Mouse (Mus musculus) spleen, postnatal 4 days (tissue): Measurements from ENCODE around the gene Rtn4ip1.

Source experiments
- DNase-seq, 2 experiments: peaks; one replicate each; pipeline ENCODE4 v3.0.0; 2022; ENCODE audit warnings: low spot score in 2 of 2

Gene Rtn4ip1

DNA sequence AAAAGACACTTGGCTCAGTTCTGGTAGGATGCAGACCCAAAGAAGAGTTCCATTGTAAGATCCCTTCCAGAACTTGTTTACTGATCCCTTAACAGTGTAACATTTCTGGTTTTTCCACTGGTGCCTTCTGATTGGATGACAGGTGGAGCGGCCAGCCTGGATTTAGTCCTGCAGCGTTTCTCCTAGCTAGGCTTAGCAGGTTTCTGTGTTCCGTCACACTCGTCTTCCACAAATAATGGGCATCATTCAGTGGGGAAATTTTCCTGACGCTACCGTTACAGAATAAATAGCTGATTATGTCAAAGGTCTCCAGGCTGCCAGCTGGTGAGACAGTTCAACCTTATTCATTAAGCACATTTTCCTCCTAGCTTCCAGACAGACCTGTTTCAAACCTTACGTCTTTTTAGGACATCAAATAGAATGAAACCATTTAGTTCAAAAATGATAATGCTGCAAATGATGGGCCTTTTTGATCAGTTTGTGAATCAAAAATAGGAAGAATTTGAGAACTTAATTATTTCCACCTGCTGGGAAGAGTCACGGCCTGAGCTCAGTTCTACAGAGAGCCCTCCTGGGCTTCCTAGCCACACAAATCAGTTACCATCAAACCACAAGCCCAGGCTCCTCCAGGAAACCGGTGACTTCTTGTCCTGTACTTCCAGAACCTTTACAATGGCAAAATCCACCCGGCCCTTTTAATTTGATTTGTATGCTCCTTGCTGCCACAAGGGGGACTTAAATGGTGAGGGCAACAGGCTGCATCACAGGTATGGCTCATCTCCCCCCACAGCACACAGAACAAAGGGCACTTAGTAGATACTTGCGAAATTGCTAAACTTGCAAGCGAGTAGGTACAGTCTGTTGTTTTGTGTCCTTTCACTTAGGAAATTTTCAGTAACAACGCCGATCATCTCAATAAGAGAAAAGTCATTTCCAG lies 100.7 kb downstream of the Rtn4ip1 start:
- no peak for DNase-seq

DNA sequence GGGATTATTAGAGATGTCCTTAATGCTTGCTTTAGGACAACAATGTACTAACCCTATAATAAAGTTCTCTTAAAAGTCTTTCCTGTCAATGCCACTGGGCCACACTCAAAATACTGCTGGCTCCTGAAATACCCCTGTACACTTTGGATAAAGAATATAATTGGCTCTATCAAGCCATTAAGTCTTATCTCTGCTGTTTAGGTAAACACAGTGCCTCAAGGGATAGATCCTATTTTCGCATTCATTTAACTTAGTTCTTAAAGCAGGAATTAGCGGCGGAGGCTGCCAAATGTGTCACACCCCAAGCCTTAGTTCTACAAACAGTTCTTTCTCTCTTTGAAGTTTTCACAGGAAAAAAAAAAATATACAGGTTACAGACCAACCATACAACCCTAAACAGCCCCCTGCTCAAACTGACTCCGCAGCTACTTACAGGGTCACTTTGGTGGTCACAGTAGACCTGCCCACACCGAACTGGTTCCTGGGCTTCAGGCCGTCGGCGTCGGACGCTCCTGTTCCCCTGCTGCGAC lies 101.5 kb downstream of the Rtn4ip1 start:
- no peak for DNase-seq

DNA sequence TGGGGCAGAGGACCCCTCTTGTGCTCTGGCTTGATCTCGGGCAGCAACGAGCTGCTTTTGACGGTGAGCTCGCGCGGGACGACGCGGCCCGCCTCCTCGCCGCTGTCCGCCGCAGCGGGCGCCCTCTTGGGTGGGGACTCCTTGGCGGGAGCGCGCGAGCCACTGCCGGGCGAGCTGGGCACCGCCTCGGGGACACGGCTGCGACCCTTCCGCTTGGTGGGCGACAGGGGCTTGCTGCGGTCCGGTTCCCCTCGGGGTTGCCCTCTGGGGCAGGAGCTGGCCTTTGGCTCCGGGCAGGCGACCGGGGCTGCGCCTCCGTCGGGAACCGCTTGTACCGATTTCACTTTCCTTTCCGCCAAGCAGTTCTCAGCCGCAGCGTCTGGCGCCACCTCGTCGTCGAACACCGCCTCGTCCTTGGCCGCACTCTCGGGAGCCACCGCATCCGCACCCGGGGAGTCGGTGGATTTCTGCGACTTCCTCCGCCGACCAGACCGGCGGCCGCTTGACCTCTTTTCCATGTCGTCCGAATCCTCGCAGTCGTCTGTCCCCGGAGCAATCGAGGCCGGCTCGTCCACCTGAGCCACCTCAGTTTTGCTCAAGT lies 102.0 kb downstream of the Rtn4ip1 start:
- DNase-seq = peak; percentile 67 to 86

DNA sequence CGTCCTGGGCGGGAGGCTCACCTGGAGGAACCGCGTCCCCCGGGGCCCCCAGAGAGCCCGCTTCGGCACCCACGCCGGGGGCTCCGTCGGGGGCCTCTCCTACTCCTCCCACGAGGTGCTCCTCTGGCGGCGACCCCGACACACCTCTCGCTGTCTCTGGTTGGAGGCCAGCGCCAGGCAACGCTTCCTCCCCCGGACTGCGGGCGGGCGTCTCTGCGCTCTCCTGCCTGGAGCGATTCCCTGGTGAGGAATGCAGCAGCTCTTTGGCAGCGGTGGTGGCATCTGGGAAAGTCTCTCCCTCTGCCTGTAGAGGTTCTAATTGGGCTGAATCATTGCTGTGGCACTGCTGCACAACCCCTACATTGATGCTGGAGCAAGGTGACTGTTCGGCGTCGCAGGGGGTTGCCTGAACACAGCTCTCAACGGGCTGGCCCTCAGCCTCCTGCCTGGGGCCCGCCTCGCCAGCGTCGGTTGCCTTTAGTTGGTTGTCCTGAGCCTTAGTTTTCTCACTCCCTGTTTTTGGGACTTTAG lies 102.7 kb downstream of the Rtn4ip1 start:
- peak in 1 of 2 experiments; percentile 68 for DNase-seq

DNA sequence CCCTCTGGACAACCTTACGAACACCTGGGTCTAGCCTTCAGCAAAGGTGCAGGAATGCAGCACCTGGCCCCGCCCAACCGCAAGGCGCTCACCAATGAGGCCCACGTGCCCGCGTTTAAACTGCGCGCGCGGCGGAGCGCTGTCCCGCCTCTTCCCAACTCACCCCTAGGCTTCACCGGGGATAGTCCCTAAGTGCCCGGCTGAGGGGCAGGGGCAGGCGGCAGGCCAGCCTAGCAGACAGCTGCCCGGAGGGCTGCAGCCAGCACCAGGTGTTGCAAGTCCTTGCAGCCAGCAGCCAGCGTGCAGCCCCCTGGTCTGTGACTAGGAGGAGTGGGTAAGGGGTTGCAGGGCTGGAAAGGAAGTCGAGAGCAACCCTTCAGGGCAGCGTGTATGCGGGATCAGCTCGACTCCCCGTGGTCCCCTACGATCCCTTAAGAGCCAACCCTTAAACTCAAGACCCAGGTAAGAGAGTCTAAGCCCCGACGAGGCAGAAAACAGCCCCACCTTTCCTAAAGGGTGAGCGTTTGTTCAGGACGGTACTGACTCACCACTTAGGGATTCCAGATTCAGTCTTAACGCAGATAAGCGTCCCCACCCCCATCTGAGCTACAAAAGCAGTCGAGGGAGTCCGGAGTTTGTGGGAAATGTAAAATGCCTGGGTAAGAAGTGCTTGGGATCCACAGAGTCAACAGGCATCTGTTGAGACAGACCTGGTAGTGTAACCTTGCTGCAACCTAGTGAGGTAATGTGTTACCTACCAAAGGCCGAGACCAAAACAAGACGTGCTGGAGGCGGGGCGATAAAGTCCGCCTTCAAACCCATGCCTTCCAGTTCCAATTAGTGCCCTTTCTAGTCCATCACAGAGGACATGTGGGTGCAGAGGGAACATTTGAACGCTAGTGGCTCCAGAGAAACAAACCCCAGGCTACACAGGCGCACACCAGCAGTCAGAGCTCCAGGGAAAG lies 104.4 kb downstream of the Rtn4ip1 start:
- DNase-seq = no peak
